Mouse (Mus musculus): ENCODE measurements at regions not wholly inside any gene's neighbourhood (a gene's known extent, or its start where the extent isn't known, plus 50 kb on each side); places are given as distances from the start of the nearest gene placed in this dataset.

DNA sequence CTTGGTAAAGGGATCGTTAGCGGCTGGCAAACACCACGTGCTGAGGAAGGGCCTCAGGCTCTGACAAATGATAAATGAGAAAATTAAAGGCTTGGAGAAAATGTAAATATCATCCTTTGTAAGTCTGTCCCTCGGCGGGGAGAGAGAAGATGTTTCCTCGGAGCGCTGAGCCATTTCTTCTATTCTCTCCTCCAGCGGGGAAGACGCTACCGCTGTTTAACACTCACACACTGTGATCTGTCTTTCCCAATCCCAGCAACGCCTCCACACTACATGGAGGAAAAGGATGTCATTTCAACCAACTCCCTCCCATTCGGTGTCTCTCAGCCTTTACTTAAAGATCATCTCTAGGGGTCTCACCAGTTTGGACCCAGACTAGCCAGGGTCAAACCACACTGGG is 239.0 kb downstream of the Prex1 start:
- TF ChIP-seq POLR2A (IDR thresholded peaks at IDR 0.05; ENCODE audit: insufficient read length, low read depth) (no peak), MYOG (IDR thresholded peaks at IDR 0.05; ENCODE audit: control insufficient read depth in 1 of 3, insufficient read depth in 1 of 3, insufficient read length in 2 of 3, low read depth in 2 of 3) (no peak), TCF12 (IDR thresholded peaks at IDR 0.05; ENCODE audit: insufficient read depth, poor library complexity, severe bottlenecking) (no peak), POLR2AphosphoS2 (IDR thresholded peaks at IDR 0.05; ENCODE audit: insufficient read length, low read depth) (no peak)
